Comparison of ENCODE assay signal across 14 mouse cellular contexts in genomic region chr14:72942571-72942970, GRCm38 (mm10).
"Had no signal": no experiment of that assay in that cellular context is flagged by ENCODE, and none has a peak within 500 bp of the region (broad histone marks: within the 10 kb centered on the region; RNA-seq: fewer than 3 reads in every experiment).

No protein-coding gene starts in this region.

- H3K4me3 ChIP-seq: lung, embryonic 15.5 days; midbrain, embryonic 10.5 days; midbrain, embryonic 13.5 days; midbrain, embryonic 15.5 days; neural tube, embryonic 12.5 days; stomach, embryonic 15.5 days had no signal

- H3K27ac ChIP-seq: lung, embryonic 15.5 days; midbrain, embryonic 10.5 days; midbrain, embryonic 13.5 days; midbrain, embryonic 15.5 days; neural tube, embryonic 12.5 days; stomach, embryonic 15.5 days; stomach, postnatal 0 days had no signal

- DNase-seq: liver, postnatal 0 days; lung, adult 2 months; lung, postnatal 14 days; lung, postnatal 4 days; right cerebral cortex, postnatal 14 days; thymus, adult 2 months; thymus, postnatal 25 days had no signal
